Mouse (Mus musculus): ENCODE results near the gene Vmn1r104.
"Not testable (repeated sequence)": the region's sequence is repeated elsewhere in the genome, so short reads cannot be mapped to it uniquely, and the experiment has no call there.

The Vmn1r104 gene

DNA sequence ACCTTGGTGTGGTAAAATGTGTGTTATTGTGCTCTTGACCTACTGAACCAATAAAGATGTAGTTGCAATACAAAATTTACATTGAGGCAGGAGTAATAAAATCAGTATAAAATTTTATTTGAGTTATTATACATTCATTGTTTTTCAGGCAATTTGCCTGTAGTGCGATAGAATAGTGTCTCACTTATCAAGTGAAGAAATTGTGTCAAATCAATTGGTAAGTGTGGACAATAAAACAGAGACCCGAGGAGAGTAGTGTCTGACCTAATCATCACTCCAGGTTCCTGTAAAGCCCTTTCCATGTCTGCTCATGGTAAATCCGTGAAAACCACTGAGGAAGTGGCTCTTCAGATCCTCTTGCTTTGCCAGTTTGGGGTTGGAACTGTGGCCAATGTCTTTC is at the start of gene Vmn1r104:
Vmn1r104 (plus strand) TSS at position 301 of the 400 bp plus-strand sequence.
- DNase-seq: not testable (repeated sequence)

DNA sequence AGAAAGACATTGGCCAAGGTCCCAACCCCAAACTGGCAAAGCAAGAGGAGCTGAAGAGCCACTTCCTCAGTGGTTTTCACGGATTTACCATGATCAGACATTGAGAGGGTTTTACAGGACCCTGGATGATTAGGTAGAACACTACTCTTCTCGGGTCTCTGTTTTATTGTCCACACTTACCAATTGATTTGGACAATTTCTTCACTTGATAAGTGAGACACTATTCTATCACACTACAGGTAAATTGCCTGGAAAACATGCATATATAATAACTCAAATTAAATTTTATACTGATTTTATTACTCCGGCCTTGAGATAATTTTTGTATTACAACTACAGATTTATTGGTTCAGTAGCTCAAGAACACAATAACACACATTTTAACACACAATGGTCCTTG is 23.2 kb upstream of the Vmn1r104 start, which contains the start of gene Vmn1r103:
Vmn1r103 (minus strand) TSS at position 101 of the 400 bp plus-strand sequence.
- not testable (repeated sequence) for DNase-seq

DNA sequence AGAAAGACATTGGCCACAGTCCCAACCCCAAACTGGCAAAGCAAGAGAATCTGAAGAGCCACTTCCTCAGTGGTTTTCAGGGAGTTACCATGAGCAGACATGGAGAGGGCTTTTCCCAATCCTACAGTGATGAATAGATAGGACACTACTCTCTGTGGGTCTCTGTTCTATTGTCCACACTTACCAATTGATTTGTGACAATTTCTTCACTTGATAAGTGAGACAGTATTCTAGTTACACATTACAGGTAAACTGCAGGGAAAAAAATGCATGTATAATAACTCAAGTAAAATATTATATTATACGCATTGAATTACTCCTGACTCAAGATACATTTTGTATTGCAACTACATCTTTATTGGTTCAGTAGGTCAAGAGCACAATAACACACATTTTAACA is 12.0 kb downstream of the Vmn1r104 start, which contains the start of gene Gm5726:
Gm5726 (minus strand) TSS at position 101 of the 400 bp plus-strand sequence.
- not testable (repeated sequence) for DNase-seq

DNA sequence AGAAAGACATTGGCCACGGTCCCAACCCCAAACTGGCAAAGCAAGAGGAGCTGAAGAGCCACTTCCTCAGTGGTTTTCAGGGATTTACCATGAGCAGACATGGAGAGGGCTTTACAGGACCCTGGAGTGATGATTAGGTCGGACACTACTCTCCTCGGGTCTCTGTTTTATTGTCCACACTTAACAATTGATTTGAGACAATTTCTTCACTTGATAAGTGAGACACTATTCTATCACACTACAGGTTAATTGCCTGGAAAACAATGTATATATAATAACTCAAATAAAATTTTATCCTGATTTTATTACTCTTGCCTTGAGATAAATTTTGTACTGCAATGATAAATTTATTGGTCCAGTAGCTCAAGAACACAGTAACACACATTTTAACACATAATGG is 42.5 kb downstream of the Vmn1r104 start, which contains the start of gene Gm4141:
Gm4141 (minus strand) TSS at position 101 of the 400 bp plus-strand sequence.
- DNase-seq: not testable (repeated sequence)

All from cerebellum, postnatal 14 days (tissue).